Mouse (Mus musculus): ENCODE results near the gene Shbg. TPM values are rescaled to one million over a fixed set of nuclear protein-coding genes. Genes with fewer than 3 reads are reported as not detected.
"Not testable (repeated sequence)": the region's sequence is repeated elsewhere in the genome, so short reads cannot be mapped to it uniquely, and the experiment has no call there.

Gene Shbg
- polyA plus RNA-seq, 1 experiment from 2014 or later = not detected

- Histone ChIP-seq H3K27me3 (ENCODE audit: control insufficient read depth, insufficient read depth, low read length) (no peaks in the 10 kb centered on the region), H3K27ac (ENCODE audit: low read depth, low read length) (no peak within 1 kb of the TSS), H3K36me3 (ENCODE audit: control insufficient read depth, insufficient read depth, low read length) (no peaks in the 10 kb centered on the region), H3K9ac (ENCODE audit: low read depth, low read length) (peak within 1 kb of the TSS; percentile 55), H3K4me3 (ENCODE audit: low read depth, low read length) (peak within 1 kb of the TSS; percentile 41), H3K4me1 (replicated peaks; ENCODE audit: control insufficient read depth, insufficient read depth, low read length) (no peaks in the 10 kb centered on the region), H3K9me3 (ENCODE audit: control insufficient read depth, low read length) (no peaks in the 10 kb centered on the region), H3K4me2 (replicated peaks; ENCODE audit: low read depth, low read length) (peak within 1 kb of the TSS; percentile 63)
- peak; percentile 86 for DNase-seq (ENCODE audit: low spot score)
- peak; percentile 81 for ATAC-seq (ENCODE audit: low FRiP score)
- WGBS = 2% methylated on average over 20 of the region's 20 CpGs
Observed at GRCm38 (mm10) chr11:69621571-69622268, 4.0 kb upstream of the Shbg start, which contains the start of gene Sat2. Gene Sat2 (plus strand): TSS chr11:69622024.

DNA sequence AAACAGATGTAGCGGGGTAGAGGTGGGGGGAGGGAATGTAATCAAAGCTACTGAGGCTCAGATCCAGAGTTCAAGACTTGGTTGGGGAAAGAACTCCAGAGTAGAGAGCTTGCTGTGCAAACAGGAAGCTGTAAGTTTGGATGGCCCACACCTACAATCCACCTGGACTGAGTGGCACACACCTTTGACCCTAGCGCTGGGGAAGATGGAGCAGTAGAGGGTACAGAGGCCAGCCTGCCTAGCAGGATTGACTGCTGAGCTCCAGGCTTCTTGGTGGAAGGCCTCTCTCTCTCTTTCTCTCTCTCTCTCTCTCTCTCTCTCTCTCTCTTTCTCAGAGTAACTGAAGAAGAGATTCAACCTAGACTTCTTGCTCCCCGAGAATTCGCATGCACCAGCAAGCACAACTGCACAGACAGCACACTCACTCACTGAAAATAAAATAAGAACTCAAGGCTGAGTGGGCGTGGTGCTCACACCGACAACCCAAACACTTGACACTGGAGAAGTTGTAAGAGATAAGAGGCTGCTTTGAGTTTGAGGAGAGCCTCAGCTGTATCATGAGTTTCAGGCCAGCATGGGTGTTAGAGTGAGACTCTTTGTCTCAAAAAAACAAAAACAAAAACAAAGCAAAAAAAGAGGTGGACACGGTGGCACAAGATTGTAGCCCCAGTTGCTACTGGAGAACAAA, 2.8 kb upstream of the Shbg start:
- H3K4me3 ChIP-seq (ENCODE audit: low read depth, low read length) = no peak overlapping the region
- 86% methylated on average over 7 of the region's 7 CpGs for WGBS
- no peak overlapping the region for H3K27ac ChIP-seq (ENCODE audit: low read depth, low read length)
- DNase-seq (ENCODE audit: low spot score) (no peak), ATAC-seq (ENCODE audit: low FRiP score) (no peak)
- no peak overlapping the region for H3K4me2 ChIP-seq (replicated peaks; ENCODE audit: low read depth, low read length)
- H3K36me3 ChIP-seq (ENCODE audit: control insufficient read depth, insufficient read depth, low read length) = no peaks in the 10 kb centered on the region
- no peaks in the 10 kb centered on the region for H3K4me1 ChIP-seq (replicated peaks; ENCODE audit: control insufficient read depth, insufficient read depth, low read length)
- H3K9me3 ChIP-seq (ENCODE audit: control insufficient read depth, low read length) = no peaks in the 10 kb centered on the region
- no peaks in the 10 kb centered on the region for H3K27me3 ChIP-seq (ENCODE audit: control insufficient read depth, insufficient read depth, low read length)
- H3K9ac ChIP-seq (ENCODE audit: low read depth, low read length) = no peak overlapping the region

DNA sequence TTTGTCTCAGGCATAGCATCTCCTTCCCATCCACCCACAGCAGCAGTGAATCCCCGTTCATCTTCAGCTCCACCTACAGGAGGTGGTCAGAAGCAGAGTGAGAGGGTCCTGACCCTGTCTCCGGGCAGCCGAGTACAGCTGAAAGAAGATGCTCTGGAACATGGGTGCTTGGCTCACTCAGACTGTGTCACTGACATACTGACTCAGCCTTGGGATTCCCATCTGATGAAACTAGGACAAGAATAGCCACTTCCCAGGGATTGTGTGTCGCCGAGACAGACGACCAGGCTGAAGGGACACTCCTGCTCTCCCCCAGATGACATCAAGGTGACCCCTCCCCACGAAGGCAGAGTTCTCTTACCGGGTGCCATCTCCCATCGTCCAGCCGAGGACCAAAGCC, 924 bp downstream of the Shbg start:
- Histone ChIP-seq H3K27ac (ENCODE audit: low read depth, low read length) (no peak overlapping the region), H3K4me2 (replicated peaks; ENCODE audit: low read depth, low read length) (no peak overlapping the region), H3K4me1 (replicated peaks; ENCODE audit: control insufficient read depth, insufficient read depth, low read length) (peaks cover 3% of the 10 kb centered on the region; the same call in 1 of the 2 replicates), H3K4me3 (ENCODE audit: low read depth, low read length) (no peak overlapping the region), H3K9me3 (ENCODE audit: control insufficient read depth, low read length) (no peaks in the 10 kb centered on the region), H3K9ac (ENCODE audit: low read depth, low read length) (no peak overlapping the region), H3K36me3 (ENCODE audit: control insufficient read depth, insufficient read depth, low read length) (no peaks in the 10 kb centered on the region), H3K27me3 (ENCODE audit: control insufficient read depth, insufficient read depth, low read length) (no peaks in the 10 kb centered on the region)
- WGBS = 42% methylated on average over 10 of the region's 10 CpGs
- ATAC-seq (ENCODE audit: low FRiP score) = no peak
- DNase-seq (ENCODE audit: low spot score) = no peak

DNA sequence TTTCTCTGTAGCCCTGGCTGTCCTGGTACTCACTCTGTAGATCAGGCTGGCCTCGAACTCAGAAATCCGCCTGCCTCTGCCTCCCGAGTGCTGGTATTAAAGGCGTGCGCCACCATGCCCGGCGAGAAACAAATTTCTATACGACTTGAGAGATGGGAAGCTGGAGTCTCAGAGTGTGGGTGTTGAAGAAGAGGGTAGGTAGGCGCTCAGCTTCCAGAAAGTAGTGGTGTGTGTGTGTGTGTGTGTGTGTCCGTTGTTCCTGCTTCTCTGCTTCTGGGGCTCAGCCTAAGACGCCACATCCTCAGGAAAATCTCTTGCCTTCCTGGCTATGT, 3.5 kb downstream of the Shbg start:
- H3K9me3 ChIP-seq (ENCODE audit: control insufficient read depth, low read length); H3K9ac ChIP-seq (ENCODE audit: low read depth, low read length); H3K4me3 ChIP-seq (ENCODE audit: low read depth, low read length); DNase-seq (ENCODE audit: low spot score); H3K4me1 ChIP-seq (replicated peaks; ENCODE audit: control insufficient read depth, insufficient read depth, low read length); H3K36me3 ChIP-seq (ENCODE audit: control insufficient read depth, insufficient read depth, low read length); H3K4me2 ChIP-seq (replicated peaks; ENCODE audit: low read depth, low read length); H3K27me3 ChIP-seq (ENCODE audit: control insufficient read depth, insufficient read depth, low read length); ATAC-seq (ENCODE audit: low FRiP score); H3K27ac ChIP-seq (ENCODE audit: low read depth, low read length): not testable (repeated sequence)
- 52% methylated on average over 11 of the region's 11 CpGs for WGBS

DNA sequence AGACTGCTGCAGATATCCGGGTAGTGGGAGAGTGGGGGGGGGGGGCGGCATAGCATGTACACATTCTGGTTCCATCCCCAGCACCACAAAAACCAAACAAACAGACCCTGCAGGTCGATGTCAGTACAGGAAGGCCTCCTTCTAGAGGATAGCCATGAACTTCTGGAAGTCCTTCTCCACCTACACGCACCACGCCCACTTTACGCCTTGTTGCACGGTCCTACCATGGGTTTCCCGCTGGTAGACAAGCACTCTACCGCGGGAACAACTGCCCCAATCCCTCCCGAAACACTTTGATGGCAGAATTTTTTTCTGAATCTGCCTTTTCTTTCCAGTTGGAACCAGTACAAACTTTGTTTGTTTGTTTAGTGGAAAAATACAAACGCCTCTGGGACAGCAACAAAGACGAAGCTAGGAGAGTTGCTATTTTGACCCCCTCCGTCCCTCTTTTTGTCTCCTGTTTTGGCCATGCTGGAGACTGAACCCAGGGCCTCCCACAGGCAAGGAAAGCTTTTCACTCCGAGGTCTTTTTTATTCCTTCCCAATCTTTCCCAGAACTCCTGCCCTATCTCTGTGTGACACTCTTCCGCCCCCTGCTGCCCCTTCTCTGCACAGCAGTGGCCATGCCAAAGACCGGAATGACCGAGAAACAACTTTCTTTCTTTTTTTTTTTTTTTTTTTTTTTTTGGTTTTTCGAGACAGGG, 4.0 kb downstream of the Shbg start:
- 7% methylated on average over 19 of the region's 19 CpGs for WGBS
- Histone ChIP-seq H3K4me1 (replicated peaks; ENCODE audit: control insufficient read depth, insufficient read depth, low read length) (peaks cover 3% of the 10 kb centered on the region; the same call in 1 of the 2 replicates), H3K9me3 (ENCODE audit: control insufficient read depth, low read length) (no peaks in the 10 kb centered on the region), H3K4me3 (ENCODE audit: low read depth, low read length) (peak overlapping the region; percentile 10; the same call in 1 of the 2 replicates), H3K27me3 (ENCODE audit: control insufficient read depth, insufficient read depth, low read length) (no peaks in the 10 kb centered on the region), H3K4me2 (replicated peaks; ENCODE audit: low read depth, low read length) (0 out of 2 replicates have a peak overlapping the region, but pooled peaks have one; percentile 7), H3K36me3 (ENCODE audit: control insufficient read depth, insufficient read depth, low read length) (no peaks in the 10 kb centered on the region), H3K9ac (ENCODE audit: low read depth, low read length) (0 out of 2 replicates have a peak overlapping the region, but pooled peaks have one; percentile 19), H3K27ac (ENCODE audit: low read depth, low read length) (no peak overlapping the region)
- DNase-seq (ENCODE audit: low spot score) = peak; percentile 89
- ATAC-seq (ENCODE audit: low FRiP score) = no peak

DNA sequence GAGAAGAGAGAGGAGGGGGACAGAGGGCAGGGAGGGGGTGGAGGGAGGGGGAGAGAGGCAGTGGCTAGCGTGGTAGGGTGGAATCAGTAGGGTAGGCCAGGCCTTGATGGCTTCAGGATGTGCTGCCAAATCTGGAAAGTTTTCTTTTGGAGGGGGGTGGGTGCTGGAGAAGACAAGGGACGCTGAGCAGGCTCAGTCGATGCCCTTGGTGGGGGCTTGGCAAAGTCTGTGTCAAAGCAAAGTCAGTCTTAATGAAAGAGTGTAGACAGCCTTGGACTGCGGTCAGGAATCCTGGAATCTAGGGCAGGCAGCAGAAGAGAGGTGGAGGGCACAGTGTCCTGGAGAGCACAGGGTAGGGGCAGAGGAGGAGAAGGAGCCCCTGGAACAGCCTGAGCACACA, 6.8 kb downstream of the Shbg start:
- ATAC-seq (ENCODE audit: low FRiP score) (no peak), DNase-seq (ENCODE audit: low spot score) (no peak)
- Histone ChIP-seq H3K36me3 (ENCODE audit: control insufficient read depth, insufficient read depth, low read length) (no peaks in the 10 kb centered on the region), H3K9me3 (ENCODE audit: control insufficient read depth, low read length) (no peaks in the 10 kb centered on the region), H3K27ac (ENCODE audit: low read depth, low read length) (no peak overlapping the region), H3K4me1 (replicated peaks; ENCODE audit: control insufficient read depth, insufficient read depth, low read length) (peaks cover 3% of the 10 kb centered on the region; the same call in 1 of the 2 replicates), H3K4me3 (ENCODE audit: low read depth, low read length) (no peak overlapping the region), H3K4me2 (replicated peaks; ENCODE audit: low read depth, low read length) (no peak overlapping the region), H3K27me3 (ENCODE audit: control insufficient read depth, insufficient read depth, low read length) (no peaks in the 10 kb centered on the region), H3K9ac (ENCODE audit: low read depth, low read length) (no peak overlapping the region)
- WGBS = 62% methylated on average over 4 of the region's 4 CpGs

DNA sequence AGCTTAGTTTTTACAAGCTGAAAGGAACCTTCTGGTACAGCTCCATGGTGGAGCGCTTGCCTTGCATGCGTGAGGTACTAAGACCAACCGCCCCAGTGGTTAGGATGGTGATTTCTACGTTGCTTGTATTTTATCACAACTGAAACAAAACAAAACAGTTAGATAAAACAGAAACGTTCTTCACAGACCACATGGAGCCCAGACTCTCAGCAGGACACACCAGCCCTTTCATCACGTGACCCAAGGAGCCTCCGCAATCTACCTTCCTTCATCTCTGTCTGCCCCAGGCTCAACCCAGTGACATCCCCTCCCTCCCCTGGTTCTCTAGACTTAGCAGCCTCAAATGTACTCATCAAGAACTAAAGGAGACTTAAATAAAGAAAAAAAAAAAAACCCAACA, 8.3 kb downstream of the Shbg start:
- H3K36me3 ChIP-seq (ENCODE audit: control insufficient read depth, insufficient read depth, low read length) = no peaks in the 10 kb centered on the region
- H3K27ac ChIP-seq (ENCODE audit: low read depth, low read length) = no peak overlapping the region
- no peak overlapping the region for H3K9ac ChIP-seq (ENCODE audit: low read depth, low read length)
- H3K4me1 ChIP-seq (replicated peaks; ENCODE audit: control insufficient read depth, insufficient read depth, low read length) = peaks cover 6% of the 10 kb centered on the region
- H3K27me3 ChIP-seq (ENCODE audit: control insufficient read depth, insufficient read depth, low read length) = peaks cover 3% of the 10 kb centered on the region; the same call in 1 of the 2 replicates
- H3K4me2 ChIP-seq (replicated peaks; ENCODE audit: low read depth, low read length) = no peak overlapping the region
- H3K4me3 ChIP-seq (ENCODE audit: low read depth, low read length) = no peak overlapping the region
- WGBS = 57% methylated on average over 7 of the region's 7 CpGs
- DNase-seq (ENCODE audit: low spot score) (no peak), ATAC-seq (ENCODE audit: low FRiP score) (no peak)
- H3K9me3 ChIP-seq (ENCODE audit: control insufficient read depth, low read length) = no peaks in the 10 kb centered on the region

GRCm38 (mm10) chr11:69608525-69608924, 9.2 kb downstream of the Shbg start:
- no peak overlapping the region for H3K4me2 ChIP-seq (replicated peaks; ENCODE audit: low read depth, low read length)
- no peak overlapping the region for H3K4me3 ChIP-seq (ENCODE audit: low read depth, low read length)
- peaks cover 5% of the 10 kb centered on the region for H3K4me1 ChIP-seq (replicated peaks; ENCODE audit: control insufficient read depth, insufficient read depth, low read length)
- H3K9ac ChIP-seq (ENCODE audit: low read depth, low read length) = no peak overlapping the region
- DNase-seq (ENCODE audit: low spot score) = no peak
- no peak overlapping the region for H3K27ac ChIP-seq (ENCODE audit: low read depth, low read length)
- WGBS = 96% methylated on average over 3 of the region's 3 CpGs
- no peaks in the 10 kb centered on the region for H3K36me3 ChIP-seq (ENCODE audit: control insufficient read depth, insufficient read depth, low read length)
- peaks cover 5% of the 10 kb centered on the region; the same call in 1 of the 2 replicates for H3K27me3 ChIP-seq (ENCODE audit: control insufficient read depth, insufficient read depth, low read length)
- H3K9me3 ChIP-seq (ENCODE audit: control insufficient read depth, low read length) = no peaks in the 10 kb centered on the region
- no peak for ATAC-seq (ENCODE audit: low FRiP score)

All from hindbrain, embryonic 11.5 days (tissue).